Mouse (Mus musculus) adrenal gland, postnatal 36 days (tissue): ENCODE data around the gene Gm28635. TPM values are rescaled to one million over a fixed set of nuclear protein-coding genes. Genes with fewer than 3 reads are reported as not detected.

Experiments used
- DNase-seq, 2 experiments: peaks; one replicate each; pipeline ENCODE4 v3.0.0; 2021; ENCODE audit warnings: mixed read lengths in 1 of 2
- long read RNA-seq, 2 experiments: library from polyadenylated mRNA; stranded (forward); transcript quantifications; one replicate each; pipeline ENCODE4 v2.0.0; 2021; ENCODE audit warnings: borderline sequencing depth in 2 of 2
- total RNA-seq, 2 experiments: library from RNA; stranded (reverse); gene quantifications; 2 replicates each; pipeline ENCODE4 v1.2.3; 2021

The Gm28635 gene
- total RNA-seq, result not detected
- long read RNA-seq, experiment 1, result 0 reads
- long read RNA-seq, experiment 2, partial matches to known transcripts, result 1 of 3 reads
- long read RNA-seq, experiment 2, other reads (novel, unspliced or antisense), result 2 of 3 reads

DNA sequence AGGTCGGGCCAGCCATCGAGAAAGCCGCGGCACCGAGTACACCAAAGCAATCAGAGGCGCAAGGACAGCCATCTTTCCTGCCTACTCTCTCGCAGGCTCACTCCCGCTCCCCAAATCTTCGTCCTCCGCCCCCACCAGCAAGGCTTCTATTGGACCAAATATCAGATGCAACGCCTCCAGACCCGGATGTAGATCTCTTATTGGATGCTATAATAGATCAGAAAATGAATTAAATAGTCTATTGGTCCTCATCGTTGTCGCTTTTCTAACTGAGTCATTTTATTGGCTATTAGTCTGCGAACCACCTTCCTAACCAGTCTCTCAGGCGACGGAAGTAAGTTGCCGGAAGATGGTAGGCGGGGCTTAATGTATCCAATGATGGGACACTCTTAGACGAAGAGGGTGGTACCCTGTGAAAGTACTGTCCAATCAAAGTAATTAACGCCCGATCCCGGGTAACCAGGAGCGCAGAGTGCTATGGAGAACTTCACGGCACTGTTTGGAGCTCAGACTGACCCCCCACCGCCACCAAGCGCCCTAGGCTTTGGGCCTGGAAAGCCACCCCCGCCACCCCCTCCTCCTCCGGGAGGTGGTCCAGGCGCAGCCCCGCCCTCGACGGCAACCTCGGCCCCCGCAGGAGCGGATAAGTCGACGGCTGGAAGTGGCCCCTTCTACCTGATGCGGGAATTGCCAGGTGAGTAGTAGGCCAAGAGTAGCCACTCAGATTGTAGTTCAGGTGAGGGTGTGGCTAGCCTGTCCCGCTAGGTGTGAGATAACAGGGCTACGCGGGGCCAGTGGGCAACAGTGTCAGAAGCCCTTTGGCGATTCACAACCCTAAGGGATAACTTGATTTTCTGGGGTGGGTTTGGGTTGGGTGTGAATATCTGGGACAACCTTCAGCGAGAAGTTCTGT is at the start of gene Gm28635, which contains the start of gene Med19:
TSS of gene Gm28635 (minus strand) at position 74 of the 913 bp plus-strand sequence.
TSS of gene Med19 (plus strand) at position 435 of the 913 bp plus-strand sequence.
- DNase-seq, result peak; percentile 91 to 92

DNA sequence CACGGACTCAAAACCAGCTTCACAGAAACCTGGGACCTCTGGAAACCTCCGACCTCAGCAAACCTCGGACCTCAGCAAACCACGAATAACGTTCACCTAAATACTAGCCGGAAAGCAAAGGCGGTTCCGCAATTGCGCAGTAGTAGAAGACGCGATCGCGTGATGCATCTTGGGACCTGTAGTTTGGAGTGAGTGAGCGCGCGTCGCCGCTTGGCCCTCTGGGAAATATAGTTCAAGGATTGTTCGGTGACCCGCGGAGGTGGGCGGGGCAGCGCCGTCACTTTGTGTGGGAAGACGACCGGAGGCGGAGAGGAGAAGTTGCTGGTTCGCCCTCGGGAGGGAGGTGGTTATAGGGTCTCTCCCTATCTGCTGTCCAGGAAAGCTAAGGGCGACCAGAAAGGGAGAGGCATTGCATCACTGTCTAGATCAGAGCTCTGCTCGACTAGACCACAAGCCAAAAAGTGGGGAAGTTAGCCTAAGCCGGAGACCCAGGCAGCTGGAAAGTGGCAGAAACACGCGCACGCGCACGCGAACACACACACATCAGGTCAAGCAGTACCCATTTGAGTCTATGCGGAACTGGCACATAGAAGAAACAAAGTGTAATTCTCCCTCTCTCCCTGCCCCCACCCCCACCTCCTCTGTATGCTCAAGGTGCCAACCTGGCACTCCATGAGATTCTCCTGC is 49.5 kb upstream of the Gm28635 start, which contains the start of gene Clp1:
TSS of gene Clp1 (minus strand) at position 179 of the 687 bp plus-strand sequence.
- peak; percentile 97 to 98 for DNase-seq

DNA sequence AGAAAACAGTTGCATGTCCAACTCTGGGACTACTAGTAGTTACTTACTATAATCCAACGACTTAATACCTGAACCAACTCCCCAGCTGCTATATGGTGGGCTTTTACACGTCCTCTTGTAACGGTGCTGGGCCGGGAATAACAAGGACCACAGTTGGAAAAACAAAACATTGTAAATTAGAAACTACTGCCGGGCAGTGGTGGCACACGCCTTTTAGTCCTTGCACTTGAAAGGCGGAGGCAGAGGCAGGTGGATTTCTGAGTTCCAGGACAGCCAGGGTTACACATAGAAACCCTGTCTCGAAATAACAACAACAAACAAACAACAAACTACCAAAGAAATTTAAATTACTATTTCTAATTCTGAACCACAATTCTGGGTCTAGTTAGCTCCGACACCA is 48.9 kb upstream of the Gm28635 start:
- DNase-seq, result no peak

DNA sequence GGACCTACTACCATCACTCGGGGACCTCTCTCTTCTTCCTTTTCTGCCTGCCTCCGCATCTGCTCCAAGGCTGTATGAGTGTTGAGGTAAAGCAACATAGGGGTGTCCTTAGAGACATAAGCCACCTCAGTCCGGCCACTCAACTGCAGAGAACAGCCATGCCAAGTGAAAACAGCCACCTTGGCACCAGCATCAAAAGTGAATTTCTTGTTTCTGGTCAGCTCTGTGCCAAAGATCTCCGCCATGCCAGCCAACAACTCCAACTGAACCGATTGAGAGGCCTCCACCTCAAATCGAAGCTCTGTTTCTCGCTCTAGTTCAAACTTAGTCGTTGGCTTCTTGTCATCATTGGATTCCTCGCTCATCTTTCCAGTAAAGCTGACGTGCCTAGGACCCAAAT is 47.9 kb upstream of the Gm28635 start:
- DNase-seq, result no peak

DNA sequence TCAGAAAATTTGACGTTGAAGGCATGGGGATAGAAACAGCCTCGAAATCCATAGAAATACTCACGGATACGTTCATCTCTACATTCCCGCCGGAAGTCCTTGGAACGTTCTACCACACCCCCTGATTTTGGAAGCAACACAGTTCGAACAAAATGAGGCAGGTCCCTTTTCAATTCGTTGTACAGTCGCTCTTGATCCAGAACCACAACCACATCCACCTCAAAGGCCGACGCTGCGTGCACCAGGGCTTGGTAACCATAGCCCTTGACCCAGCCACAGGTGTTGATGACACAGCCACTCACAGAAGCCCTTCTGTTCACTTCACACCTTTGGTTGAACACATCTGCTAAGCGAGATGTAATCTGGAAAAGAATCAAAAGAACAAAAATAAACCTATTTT is 46.0 kb upstream of the Gm28635 start:
- DNase-seq, result no peak

DNA sequence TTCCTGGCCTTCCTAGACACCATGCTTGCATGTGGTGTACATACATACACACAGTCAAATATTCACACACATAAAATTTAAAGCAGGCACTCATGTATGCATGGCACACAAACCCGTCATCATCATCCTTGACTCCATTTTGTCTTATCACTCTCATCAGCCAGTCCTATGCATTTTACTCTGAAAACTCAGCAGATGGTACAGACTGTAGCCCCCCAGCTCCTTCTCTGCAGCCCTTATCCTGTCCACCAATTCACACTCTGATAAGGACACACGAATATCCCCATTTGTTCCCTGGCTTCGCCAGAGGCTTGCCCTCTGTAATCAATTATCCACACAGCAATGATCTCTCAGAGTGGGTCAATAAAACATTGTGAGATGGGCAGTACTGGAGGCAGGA is 43.3 kb upstream of the Gm28635 start:
- DNase-seq, result no peak

DNA sequence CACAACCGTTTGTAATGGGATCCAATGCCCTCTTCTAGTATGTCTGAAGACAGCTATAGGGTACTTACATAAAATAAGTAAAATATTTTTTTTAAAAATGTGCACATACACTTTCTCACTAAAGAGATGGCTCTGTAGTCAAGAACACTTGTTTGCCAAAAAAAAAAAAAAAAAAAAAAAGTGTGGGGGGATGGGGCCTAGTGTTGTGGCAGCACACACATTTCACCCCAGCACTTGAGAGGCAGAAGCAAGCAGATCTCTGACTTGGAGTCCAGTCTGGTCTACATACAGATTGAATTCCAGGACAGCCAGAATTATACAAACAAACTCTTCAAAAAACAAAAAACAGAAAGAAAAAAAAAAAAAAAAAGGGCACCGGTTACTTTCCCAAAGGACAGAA is 42.9 kb upstream of the Gm28635 start:
- DNase-seq, result no peak

DNA sequence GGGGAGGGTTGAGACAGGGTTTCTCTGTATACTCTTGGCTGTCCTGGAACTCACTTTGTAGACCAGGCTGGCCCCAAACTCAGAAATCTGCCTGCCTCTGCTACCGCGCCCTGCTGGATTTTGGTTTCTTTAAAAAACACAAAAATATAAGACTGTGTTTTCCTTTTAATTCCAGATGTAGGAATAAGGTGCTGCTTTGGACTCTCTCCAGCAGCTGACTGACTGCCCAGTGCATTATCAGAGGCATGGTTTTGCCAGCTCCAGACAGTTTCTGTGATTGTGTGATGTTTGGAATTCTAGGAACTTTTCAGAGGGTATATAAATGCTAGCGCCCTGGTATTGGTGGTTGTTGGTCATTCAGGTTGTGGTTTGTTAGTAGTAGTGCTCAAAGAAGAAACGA is 39.5 kb upstream of the Gm28635 start:
- no peak for DNase-seq

DNA sequence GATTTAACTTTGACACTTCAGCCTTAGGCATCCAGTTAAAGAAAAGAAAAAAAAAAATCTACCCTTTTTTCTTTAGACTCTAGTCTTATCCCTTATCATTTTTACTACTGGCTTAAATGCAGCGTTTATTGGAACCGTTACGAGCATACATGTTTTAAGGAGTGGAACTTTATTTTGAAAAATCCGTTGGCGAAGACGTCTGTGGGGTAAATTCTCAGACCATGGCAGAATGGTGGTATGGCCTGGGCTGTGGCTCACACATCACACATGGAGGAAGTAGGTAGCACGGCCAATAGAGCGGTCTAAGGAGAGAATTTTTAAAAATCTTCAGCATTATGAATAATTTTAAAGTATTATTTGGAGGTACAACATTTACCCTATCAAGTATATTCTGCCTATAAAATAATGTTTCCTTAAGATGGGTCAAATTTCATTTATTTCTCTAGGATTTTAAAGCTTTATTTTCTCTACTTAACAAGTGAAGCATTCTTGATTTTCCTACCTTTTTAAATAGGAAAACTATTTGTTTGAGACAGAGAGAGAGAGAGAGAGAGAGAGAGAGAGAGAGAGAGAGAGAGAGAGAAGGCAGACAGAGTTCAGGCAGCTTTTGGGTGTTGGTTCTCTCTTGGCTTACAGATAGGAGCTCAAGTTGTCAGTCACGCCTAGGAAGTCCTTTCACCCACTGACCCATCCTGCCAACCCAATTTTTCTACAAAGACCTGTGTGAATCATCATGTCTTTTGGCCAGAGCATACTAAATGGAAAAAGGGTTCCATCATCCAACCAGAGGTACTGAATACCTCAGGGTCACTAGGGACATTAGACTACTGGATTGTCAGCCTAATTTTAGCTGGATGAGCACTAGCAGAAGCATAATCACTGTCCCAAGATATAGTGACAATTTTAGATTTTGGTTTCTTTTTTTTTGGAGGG is 38.8 kb upstream of the Gm28635 start:
- DNase-seq, result no peak

DNA sequence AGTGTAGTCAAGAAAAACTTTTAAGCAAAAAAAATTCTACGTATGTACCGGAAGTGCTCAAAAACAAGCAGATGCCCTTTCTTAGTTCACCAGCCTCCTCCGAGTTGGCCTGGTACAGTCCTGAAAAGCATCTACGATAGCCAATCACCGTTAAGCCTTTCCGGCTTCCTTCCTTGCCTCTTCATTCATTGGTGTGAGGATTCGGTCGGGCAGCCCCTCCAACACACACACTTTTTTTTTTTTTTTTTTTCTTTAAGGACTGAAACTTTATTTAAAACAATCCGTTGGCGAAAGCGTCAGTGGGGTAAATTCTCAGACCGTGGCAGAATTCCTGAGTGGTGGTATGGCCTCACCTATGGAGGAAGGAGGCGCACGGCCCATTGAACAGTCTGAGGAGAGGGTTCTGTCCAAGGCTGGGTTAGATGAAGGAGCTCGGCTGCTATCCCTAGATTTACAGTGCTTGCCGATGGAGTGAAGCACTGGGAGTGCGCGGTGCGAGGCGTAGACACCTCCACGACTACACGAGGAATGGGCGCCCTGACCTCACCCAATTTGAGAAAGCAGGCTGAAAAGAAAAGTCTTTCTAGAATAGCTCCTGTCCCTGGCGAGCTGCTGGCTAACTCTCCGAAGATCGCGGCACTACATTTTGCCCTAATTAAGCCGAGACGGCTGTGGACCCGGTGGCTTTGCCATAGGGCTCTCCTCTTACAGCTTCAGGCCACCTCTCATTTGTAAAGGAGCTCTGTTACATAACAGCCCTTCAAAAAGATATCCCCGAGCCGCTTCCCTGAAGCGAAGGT is 37.9 kb upstream of the Gm28635 start:
- DNase-seq, result peak; percentile 82 to 83

DNA sequence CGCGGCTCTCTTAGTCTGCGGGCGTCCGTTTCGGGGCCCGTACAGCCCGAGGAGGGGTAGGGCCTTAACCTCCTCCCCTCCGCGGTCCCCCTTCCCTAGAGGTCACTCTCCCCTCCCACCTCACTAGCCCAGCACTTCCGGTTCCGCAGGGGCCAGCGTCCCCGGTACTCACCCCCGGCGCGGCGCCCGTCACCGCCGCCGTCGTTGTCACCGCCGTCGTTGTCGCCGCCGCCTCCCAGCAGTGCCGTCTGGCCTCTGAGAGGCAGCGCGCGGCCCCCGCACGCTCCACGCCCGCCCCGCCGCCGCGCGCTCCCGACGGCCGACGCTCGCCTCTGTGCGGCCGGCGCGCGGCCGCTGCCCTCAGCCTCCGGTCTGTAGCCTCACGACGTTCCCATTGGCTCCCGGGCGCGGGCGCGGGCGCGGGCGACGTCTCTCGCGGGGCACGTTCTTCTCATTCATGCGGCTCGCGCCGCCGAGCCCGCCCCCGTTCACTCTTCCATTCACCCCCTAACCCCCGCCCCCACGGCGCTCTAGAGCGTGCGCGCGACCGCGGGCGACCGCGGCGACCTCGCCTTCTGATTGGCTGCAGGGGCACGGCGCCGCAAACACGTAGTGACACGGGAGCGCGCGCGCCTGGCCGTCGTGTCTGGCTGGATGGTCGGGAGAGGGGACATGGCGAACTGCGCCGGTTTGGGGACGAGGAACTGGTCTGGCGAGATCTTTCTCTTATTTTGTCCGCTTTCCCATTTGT is 37.1 kb upstream of the Gm28635 start, which contains the start of gene Zdhhc5:
TSS of gene Zdhhc5 (minus strand) at position 370 of the 751 bp plus-strand sequence.
- DNase-seq, result peak; percentile 99

DNA sequence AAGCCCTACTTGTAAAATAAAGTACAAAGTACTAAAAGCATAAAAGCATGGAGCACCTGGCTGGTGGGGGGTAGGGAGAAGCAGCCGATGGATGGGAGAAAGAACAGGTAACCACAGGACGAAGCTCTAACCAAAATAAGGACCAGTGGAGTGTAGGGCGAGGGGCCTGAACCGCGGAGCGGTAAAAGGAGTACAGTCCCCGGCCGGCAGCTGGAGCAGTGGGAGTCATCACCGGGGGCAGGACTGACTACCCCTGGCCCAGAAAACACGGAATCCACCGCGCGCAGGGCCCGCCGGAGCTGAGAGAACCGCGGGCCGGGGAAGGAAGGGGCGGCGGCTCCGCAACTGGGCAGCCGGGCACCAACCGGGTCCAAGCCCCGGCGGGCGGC is 36.6 kb upstream of the Gm28635 start:
- no peak for DNase-seq

DNA sequence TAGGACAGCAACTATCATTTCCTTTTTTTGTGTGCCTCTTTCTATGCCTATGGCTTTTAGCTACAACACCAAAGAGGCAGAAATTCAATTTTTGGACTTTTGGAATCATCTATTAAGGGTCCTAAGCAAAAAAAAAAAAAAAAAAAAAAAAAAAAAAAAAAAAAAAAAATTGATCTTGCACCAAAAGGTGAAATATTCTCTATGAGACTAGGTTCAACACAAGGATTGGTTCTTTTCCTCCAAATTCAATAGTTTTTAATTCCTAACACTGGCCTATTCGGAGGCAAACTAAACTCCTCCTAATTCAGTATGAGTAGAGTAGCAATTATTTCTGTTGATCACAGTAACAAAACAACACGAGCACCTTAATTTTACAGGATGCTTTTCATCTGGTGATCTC is 34.1 kb upstream of the Gm28635 start:
- DNase-seq, result no peak

DNA sequence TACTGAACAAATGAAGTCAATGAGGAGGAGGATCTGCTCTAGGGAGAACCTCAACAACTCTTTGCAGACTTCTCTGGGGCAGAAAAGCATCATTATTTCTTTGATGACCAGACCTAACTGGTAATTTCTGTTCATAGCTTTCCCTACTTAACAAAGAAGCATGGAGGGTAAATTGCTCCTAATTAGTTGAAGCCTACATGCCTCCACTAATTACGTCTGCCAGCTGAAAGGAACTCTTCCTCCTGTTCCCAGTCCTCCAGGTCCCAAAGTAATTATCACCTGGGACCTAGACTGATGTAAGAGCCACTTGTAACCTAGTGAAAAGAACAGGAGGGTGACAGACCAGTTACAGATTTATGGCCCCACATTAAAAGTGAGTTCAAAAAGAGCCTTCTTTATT is 29.7 kb upstream of the Gm28635 start:
- no peak for DNase-seq

DNA sequence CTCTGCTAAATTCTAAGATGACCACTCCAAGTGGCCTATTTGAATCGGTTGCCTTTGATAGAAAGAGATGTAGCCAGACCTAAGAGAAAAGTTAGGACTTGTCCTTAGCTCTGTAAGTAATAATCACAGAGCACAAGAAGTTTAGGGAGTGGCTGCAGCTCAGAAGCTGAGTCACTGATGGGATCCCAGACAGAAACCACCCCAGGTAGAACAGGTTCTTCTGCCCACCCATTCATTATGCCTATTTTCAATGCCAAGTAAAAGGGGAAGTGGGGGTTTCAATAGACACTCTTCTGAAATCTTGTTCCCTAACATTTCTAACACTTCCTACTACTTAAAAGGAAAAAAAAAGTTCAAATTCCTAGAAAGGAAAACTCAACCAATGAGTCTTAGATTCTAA is 27.5 kb upstream of the Gm28635 start:
- DNase-seq, result no peak

DNA sequence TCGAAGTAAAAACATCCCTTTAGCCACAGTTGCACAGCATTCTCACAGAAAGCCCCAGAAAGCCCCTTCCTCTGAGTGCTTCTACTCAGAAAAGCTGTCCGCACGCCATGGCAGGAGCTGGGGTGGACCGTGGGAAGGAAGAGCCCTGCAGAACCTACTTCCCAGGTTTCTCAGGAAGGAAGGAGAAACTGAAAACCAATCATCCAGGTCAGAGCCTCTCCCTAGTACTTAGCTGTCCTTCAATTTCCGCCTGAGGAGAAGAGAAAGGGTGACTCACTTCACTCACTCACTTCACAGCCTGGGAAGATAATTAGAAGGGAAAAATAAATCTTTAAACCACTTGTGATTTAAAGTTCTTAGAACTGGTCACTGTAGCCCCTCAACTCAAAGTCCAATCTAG is 26.5 kb upstream of the Gm28635 start:
- DNase-seq, result no peak

DNA sequence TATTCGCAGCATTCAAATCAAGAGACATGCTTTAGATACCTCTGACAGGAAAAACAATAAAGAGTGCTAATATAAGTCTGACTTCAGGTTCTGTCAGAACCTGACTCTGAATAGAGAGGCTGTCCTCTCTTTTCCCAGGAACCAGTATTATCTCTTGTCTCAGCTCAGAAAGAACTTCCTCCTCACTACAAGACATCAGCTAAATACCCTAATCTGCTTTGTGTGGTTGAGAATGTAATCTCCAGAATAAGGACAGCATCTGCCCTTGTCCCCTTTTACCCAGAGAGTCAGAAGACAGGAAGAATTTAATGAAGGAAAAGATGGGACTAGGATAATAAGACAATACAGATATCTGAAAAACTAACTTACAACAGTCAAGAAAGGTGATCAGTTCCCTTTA is 25.7 kb upstream of the Gm28635 start:
- DNase-seq, result no peak

DNA sequence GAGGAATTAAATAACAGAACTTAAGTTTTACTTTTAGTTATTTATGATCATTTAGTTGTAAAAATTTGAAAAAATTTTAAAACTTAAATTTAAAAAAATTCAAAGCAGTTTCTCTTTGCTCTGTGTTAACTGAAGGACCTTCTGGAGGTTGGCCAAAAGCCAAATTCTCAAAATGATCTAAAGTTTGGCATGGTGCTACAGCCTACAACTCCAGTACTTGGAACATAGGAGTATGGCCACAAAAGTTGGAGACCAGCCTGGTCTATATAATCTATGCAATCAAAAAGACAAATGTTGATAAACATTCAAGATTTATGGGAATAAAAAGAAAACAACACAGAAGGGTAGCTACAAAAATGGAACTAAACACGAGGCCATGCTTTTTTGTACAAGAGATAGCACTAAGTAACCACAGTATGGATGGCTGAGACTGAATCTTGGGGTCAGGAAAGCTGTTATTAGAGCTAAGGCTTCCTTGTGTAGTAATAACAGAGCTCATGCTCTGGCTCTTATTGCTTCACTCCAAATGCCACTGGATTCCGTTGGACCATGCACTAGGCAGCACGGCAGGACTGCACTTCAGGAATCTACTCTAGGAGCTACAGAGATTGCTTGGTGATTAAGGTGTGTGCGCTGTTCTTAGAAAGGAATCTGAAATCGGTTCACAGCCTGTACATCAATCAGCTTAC is 17.3 kb upstream of the Gm28635 start:
- no peak for DNase-seq

DNA sequence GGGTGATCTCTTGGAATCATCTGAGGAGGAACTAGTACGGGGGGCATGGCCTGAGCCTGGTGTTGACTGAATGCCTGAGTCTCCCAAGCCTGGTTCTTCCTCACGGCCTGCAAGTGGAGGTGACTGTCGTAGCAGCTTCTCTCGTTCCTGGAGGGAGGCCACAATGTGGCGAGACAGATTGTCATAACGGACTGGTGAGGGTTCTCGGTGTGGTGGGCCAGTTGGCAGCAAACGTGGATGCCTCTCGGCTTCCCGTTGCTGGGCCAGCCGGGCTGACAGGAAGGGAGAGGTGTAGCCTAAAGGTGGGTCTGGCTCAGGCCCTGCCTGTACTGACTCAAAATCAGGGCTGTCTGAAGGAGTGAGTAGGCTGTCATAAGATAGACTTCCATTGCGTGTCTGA is 12.2 kb upstream of the Gm28635 start:
- no peak for DNase-seq
